Mouse (Mus musculus) E14TG2a.4 (cell line): Measurements from ENCODE around the gene Nsun2.

Experiments
- H3K27me3 ChIP-seq: 2 replicates; pipeline ENCODE4 v1.6.1; 2014; ENCODE audit warnings: low read length, control low read depth; ENCODE audit not compliant: insufficient read depth
- H3K36me3 ChIP-seq: 2 replicates; pipeline ENCODE4 v1.6.1; 2014; ENCODE audit warnings: low read length, control low read depth; ENCODE audit not compliant: insufficient read depth
- H3K4me1 ChIP-seq: replicated peaks from 2 replicates; pipeline ENCODE4 v1.6.1; 2014; ENCODE audit warnings: low read depth, low read length, control low read depth
- H3K4me3 ChIP-seq: replicated peaks from 2 replicates; pipeline ENCODE4 v1.5.1; 2014; ENCODE audit warnings: mild to moderate bottlenecking, low read length
- H3K9me3 ChIP-seq: 2 replicates; pipeline ENCODE4 v1.6.1; 2014; ENCODE audit warnings: low read length, control low read depth
- CTCF ChIP-seq: conservative IDR thresholded peaks from 2 replicates; pipeline ENCODE4 v1.5.1; 2014; ENCODE audit warnings: low read length
- NANOG ChIP-seq: IDR thresholded peaks from 2 replicates; pipeline ENCODE4 v1.6.1; 2014; ENCODE audit warnings: borderline replicate concordance, low read length, mixed read lengths
- POU5F1 ChIP-seq: IDR thresholded peaks from 2 replicates; pipeline ENCODE4 v1.6.1; 2014; ENCODE audit warnings: low read length, borderline replicate concordance

Nsun2 gene

DNA sequence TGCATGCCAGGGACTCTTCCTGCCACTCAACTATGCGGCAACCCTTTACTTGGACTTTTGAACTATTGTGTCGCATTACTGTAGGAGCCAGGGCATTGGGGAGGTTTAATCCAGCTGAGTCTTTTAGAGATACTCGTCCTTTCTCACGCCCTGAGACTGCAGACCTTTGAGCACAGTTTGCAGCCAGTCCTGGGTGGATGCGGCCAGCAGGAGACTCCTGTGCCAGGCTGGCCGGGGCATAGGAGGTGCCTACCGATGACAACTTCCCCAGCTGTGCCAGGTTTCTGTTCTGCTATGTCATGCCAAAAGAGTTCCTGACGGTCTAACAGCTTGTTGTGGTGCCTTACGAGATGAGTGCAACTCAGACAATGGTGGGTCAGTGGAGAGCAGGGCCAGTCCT lies 35.7 kb downstream of the Nsun2 start:
- 0 out of 2 replicates have a peak, but pooled peaks cover 3% of the 10 kb centered on the region for H3K27me3 ChIP-seq
- H3K4me3 ChIP-seq: no peak overlapping the region
- no peaks in the 10 kb centered on the region for H3K4me1 ChIP-seq
- TF ChIP-seq CTCF: no peak
- no peak for TF ChIP-seq POU5F1
- no peak for TF ChIP-seq NANOG
- no peaks in the 10 kb centered on the region for H3K36me3 ChIP-seq
- H3K9me3 ChIP-seq: no peaks in the 10 kb centered on the region

DNA sequence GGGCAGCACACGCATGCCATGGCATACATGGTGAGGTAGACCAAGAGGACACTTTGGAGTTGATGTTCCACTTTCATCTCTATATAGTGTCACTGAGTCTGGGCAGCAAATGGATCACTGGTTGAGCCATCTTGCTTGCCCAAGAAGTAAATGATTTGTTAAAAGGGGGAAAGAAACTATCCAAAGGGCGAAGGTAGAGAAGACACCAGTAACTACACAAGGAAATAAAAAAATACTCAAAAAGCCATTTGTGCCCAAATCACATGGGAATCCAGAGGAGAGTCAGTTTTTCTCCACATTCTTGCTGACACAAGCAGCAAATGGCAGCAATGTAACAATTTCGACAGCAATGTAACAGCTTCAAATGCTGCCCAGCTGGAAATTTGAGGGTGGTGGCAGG lies 39.0 kb downstream of the Nsun2 start:
- Histone ChIP-seq H3K4me3 (no peak overlapping the region), H3K36me3 (no peaks in the 10 kb centered on the region), H3K27me3 (0 out of 2 replicates have a peak, but pooled peaks cover 3% of the 10 kb centered on the region), H3K9me3 (no peaks in the 10 kb centered on the region), H3K4me1 (peaks cover 7% of the 10 kb centered on the region)
- TF ChIP-seq NANOG: no peak
- TF ChIP-seq CTCF: no peak
- TF ChIP-seq POU5F1: no peak

DNA sequence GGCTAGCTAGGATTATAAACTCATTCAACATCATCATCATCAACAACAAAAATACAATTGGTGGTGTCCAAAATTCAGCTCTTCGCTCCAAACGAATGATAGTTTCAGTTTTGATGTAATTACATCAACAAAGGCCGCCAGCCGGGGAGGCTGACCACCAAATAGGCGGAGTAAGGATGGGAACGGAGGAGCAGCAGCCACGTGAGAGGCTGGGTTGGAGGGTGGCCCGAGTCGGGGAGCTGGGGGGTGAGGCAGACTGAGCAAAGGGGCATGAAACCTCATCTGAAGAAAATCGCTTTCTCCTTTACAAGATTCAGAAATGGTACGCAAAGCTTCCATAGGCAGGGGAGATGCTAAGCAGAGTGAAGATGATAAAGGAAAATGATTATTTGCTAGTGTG lies 43.1 kb downstream of the Nsun2 start:
- Histone ChIP-seq H3K27me3 (no peaks in the 10 kb centered on the region), H3K4me1 (peaks cover 7% of the 10 kb centered on the region), H3K4me3 (no peak overlapping the region), H3K9me3 (no peaks in the 10 kb centered on the region), H3K36me3 (no peaks in the 10 kb centered on the region)
- TF ChIP-seq NANOG (no peak), POU5F1 (no peak), CTCF (no peak)

DNA sequence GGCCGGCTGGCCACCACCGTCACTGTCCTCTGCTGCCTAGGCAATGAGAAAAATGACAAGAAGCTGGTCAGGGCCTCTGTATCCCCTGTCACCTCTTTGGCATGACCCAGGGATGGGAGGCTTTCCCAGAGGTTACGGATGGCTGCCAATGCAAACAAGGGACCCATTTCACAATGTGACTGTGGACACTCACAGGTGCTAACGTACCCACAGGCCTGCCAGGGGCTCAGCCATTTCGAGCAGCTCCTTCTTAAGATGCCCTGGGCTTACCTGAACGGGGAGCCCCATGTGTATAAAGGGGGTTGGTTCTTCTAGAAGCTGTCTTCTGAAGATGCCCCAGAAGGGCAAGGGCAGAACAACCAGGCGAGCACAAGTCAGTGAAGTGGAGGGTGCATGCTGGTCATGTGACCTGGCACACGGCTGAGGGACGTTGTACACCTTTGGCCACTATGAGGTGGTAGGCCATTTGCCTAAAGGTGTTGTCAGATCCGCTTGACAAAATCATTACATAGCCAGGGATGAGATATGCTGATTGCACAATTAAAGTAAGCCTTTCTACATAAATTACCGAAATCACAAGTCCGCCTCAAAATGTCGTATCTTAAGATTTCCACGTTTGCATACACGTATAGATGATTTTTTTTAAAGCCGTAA lies 43.8 kb downstream of the Nsun2 start:
- no peaks in the 10 kb centered on the region for H3K36me3 ChIP-seq
- no peak for TF ChIP-seq POU5F1
- no peak for TF ChIP-seq NANOG
- TF ChIP-seq CTCF: no peak
- no peaks in the 10 kb centered on the region for H3K27me3 ChIP-seq
- no peak overlapping the region for H3K4me3 ChIP-seq
- peaks cover 7% of the 10 kb centered on the region for H3K4me1 ChIP-seq
- H3K9me3 ChIP-seq: no peaks in the 10 kb centered on the region

DNA sequence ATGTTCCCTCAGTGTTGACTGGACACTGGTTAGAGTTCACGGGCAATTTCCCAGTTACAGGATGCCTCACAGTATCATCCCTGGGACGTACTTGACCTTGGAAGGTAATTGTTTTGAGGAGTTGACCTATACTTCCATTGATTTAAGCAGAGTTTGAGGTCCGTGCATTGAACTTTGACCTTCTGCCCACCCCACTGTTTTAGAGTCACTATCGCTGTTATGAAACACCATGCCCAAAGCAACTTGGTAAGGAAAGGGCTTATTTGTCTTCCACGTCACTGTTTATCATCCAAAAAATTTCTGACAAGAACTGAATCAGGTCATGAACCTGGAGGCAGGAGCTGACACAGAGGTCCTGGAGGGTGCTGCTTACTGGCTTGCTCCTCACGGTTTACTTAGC lies 48.9 kb downstream of the Nsun2 start:
- no peaks in the 10 kb centered on the region for H3K36me3 ChIP-seq
- H3K27me3 ChIP-seq: 0 out of 2 replicates have a peak, but pooled peaks cover 2% of the 10 kb centered on the region
- H3K9me3 ChIP-seq: no peaks in the 10 kb centered on the region
- peaks cover 30% of the 10 kb centered on the region for H3K4me1 ChIP-seq
- no peak for TF ChIP-seq CTCF
- no peak for TF ChIP-seq NANOG
- TF ChIP-seq POU5F1: no peak
- no peak overlapping the region for H3K4me3 ChIP-seq

DNA sequence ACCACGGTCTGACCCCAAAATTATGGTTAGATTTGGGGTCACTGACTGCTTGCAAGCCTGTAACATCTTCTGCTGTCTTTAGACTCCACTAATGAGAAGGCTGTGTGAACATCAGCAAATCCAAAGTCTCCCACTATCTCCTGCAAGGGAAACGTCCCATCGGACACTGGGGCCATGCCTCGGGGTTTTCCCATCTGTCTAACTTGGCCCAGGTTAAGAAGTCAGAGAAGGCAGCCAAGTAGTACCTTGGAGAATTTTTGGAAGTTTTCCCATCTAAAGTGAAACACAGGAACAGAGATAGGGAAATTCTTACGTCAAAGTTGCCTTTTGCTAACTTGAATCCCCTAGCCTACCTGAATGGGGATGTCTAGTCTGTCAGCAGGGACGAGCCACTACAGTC lies 50.0 kb downstream of the Nsun2 start:
- Histone ChIP-seq H3K36me3 (no peaks in the 10 kb centered on the region), H3K4me3 (no peak overlapping the region), H3K9me3 (no peaks in the 10 kb centered on the region), H3K4me1 (peaks cover 32% of the 10 kb centered on the region), H3K27me3 (0 out of 2 replicates have a peak, but pooled peaks cover 4% of the 10 kb centered on the region)
- TF ChIP-seq NANOG (no peak), CTCF (no peak), POU5F1 (no peak)

DNA sequence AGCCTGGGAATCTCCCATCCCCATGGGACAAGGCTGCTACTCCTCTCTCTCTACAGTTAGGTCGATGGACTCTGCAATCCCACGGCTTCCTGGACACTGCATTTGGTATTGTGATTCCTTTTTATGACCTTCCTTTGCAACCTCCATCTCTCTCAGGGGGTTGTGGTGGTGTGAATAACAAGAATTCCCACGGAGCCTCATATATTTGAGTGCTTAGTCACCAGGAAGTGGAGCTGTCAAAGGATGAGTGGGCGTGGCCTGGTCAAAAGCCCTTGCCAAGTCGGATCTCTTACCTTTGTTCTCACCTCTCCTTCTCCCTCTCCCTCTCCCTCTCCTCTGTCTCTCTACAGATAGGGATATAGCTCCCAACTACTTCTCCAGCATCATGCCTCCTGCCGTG lies 52.3 kb downstream of the Nsun2 start:
- no peak overlapping the region for H3K4me3 ChIP-seq
- no peaks in the 10 kb centered on the region for H3K9me3 ChIP-seq
- 0 out of 2 replicates have a peak, but pooled peaks cover 4% of the 10 kb centered on the region for H3K27me3 ChIP-seq
- H3K4me1 ChIP-seq: peaks cover 32% of the 10 kb centered on the region
- TF ChIP-seq NANOG: no peak
- no peak for TF ChIP-seq CTCF
- no peak for TF ChIP-seq POU5F1
- H3K36me3 ChIP-seq: no peaks in the 10 kb centered on the region

DNA sequence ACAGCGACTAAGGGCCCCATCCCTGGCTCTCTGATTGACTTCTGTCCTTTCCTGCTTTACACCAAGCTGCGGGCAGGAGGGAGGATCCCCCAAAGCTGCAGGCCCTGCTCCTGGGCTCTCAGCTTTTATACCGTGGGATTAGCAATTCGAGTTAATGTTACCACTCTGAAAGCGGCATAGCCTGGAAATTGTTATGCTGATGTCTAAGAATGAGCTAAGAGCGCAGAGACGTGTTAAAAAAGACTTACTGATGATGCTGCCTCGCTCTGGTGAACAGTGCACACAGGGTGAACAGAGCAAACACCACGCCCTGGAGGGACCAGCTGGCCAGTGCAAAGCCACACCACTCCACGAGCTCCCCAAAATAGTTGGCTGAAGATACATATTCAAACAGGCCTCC lies 52.8 kb downstream of the Nsun2 start:
- TF ChIP-seq POU5F1 (peak; percentile 38; the same call in 1 of the 2 replicates), NANOG (no peak)
- no peaks in the 10 kb centered on the region for H3K9me3 ChIP-seq
- peaks cover 32% of the 10 kb centered on the region for H3K4me1 ChIP-seq

DNA sequence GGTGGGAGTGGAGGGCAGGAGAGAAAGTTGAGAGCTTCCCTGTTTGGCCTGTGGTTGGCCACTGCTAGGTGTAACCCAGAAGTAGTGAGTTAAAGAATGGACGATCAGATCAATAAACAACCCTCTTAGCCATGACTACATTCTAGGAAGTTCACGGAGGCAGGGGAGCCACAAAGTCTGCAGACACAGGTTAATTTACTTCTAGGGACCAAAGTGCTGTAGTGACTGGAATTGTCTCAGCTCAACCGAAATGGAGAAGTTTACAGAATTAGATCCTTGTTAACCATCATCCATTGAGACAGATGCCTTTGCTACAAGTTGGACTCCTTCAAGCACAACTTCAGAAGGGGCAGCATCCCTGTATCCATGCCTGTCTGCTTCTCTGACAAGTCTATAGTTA lies 54.3 kb downstream of the Nsun2 start:
- Histone ChIP-seq H3K4me1 (peaks cover 42% of the 10 kb centered on the region), H3K9me3 (no peaks in the 10 kb centered on the region), H3K4me3 (no peak overlapping the region), H3K36me3 (no peaks in the 10 kb centered on the region), H3K27me3 (peaks cover 6% of the 10 kb centered on the region; the same call in 1 of the 2 replicates)
- TF ChIP-seq NANOG (no peak), CTCF (no peak), POU5F1 (no peak)

More for the DNA sequence above, 52.8 kb downstream of the Nsun2 start:
- Histone ChIP-seq H3K36me3 (no peaks in the 10 kb centered on the region), H3K4me3 (no peak overlapping the region), H3K27me3 (0 out of 2 replicates have a peak, but pooled peaks cover 4% of the 10 kb centered on the region)
